Mouse (Mus musculus) midbrain, embryonic 16.5 days (tissue): Measurements from ENCODE around the gene 1500009L16Rik. TPM values are rescaled to one million over a fixed set of nuclear protein-coding genes. Genes with fewer than 3 reads are reported as not detected.

Source experiments
- ATAC-seq: fragments of 200-750 bp; cut with Nextera tagmentation; 2 replicates; pipeline ENCODE4 v1.8.0; 2017; ENCODE audit warnings: moderate TSS enrichment
- H3K27ac ChIP-seq: fragments of 300-500 bp; sonication (generic); 2 replicates; pipeline ENCODE4 v1.5.1; 2014; ENCODE audit warnings: mild to moderate bottlenecking, low read length, mixed read lengths
- H3K27me3 ChIP-seq: fragments of 300-500 bp; sonication (generic); 2 replicates; pipeline ENCODE4 v1.6.1; 2014; ENCODE audit warnings: low read depth, low read length, mixed read lengths; ENCODE audit not compliant: control insufficient read depth, insufficient read depth
- H3K36me3 ChIP-seq: fragments of 300-500 bp; sonication (generic); 2 replicates; pipeline ENCODE4 v1.6.1; 2014; ENCODE audit warnings: mild to moderate bottlenecking, low read length, moderate library complexity, mixed read lengths; ENCODE audit not compliant: control insufficient read depth, insufficient read depth
- H3K4me1 ChIP-seq: fragments of 300-500 bp; sonication (generic); 2 replicates; pipeline ENCODE4 v1.6.1; 2014; ENCODE audit warnings: mild to moderate bottlenecking, low read length, mixed read lengths; ENCODE audit not compliant: control insufficient read depth, insufficient read depth
- H3K4me2 ChIP-seq: fragments of 300-500 bp; sonication (generic); 2 replicates; pipeline ENCODE4 v1.6.1; 2014; ENCODE audit warnings: mild to moderate bottlenecking, low read length, mixed read lengths
- H3K4me3 ChIP-seq: fragments of 300-500 bp; sonication (generic); 2 replicates; pipeline ENCODE4 v1.5.1; 2014; ENCODE audit warnings: low read depth, mild to moderate bottlenecking, low read length, moderate library complexity, mixed read lengths
- H3K9ac ChIP-seq: fragments of 300-500 bp; sonication (generic); 2 replicates; pipeline ENCODE4 v1.6.1; 2014; ENCODE audit warnings: low read depth, low read length, mixed read lengths
- H3K9me3 ChIP-seq: fragments of 300-500 bp; sonication (generic); replicated peaks from 2 replicates; pipeline ENCODE4 v1.6.1; 2014; ENCODE audit warnings: mild to moderate bottlenecking, low read length, mixed read lengths; ENCODE audit not compliant: control insufficient read depth, poor library complexity, severe bottlenecking
- WGBS: fragments of 180-500 bp; shearing (Covaris S2); extraction: QIAGEN DNeasy Blood & Tissue Kit; methylation state at CpG from one replicate; pipeline ENCODE4 v1.1.7; 2014; 5-methylcytosine and 5-hydroxymethylcytosine counted together
- polyA plus RNA-seq: library from polyadenylated mRNA; unstranded; fragments of >200 nt; fragmentation: Nextera tagmentation; extraction: Ambion mirVana; gene quantifications from 2 replicates; pipeline ENCODE4 v1.2.1, GENCODE M21; 2015

Gene 1500009L16Rik
- polyA plus RNA-seq, 1 experiment from 2014 or later, result 102 TPM

- 1% methylated on average over 13 of the region's 23 CpGs for whole genome bisulfite sequencing
- H3K9ac ChIP-seq, result peak overlapping the region; percentile 74
- ATAC-seq, result peak; percentile 75
- H3K36me3 ChIP-seq, result no peaks in the 10 kb centered on the region
- H3K4me3 ChIP-seq, result peak overlapping the region; percentile 72
- no peaks in the 10 kb centered on the region for H3K9me3 ChIP-seq
- H3K27ac ChIP-seq, result no peak overlapping the region
- H3K27me3 ChIP-seq, result no peaks in the 10 kb centered on the region
- peaks cover 5% of the 10 kb centered on the region for H3K4me1 ChIP-seq
- H3K4me2 ChIP-seq, result peak overlapping the region; percentile 67
These were observed 390 bp downstream of the 1500009L16Rik start for GRCm38 (mm10) chr10:83723055-83723454.

DNA sequence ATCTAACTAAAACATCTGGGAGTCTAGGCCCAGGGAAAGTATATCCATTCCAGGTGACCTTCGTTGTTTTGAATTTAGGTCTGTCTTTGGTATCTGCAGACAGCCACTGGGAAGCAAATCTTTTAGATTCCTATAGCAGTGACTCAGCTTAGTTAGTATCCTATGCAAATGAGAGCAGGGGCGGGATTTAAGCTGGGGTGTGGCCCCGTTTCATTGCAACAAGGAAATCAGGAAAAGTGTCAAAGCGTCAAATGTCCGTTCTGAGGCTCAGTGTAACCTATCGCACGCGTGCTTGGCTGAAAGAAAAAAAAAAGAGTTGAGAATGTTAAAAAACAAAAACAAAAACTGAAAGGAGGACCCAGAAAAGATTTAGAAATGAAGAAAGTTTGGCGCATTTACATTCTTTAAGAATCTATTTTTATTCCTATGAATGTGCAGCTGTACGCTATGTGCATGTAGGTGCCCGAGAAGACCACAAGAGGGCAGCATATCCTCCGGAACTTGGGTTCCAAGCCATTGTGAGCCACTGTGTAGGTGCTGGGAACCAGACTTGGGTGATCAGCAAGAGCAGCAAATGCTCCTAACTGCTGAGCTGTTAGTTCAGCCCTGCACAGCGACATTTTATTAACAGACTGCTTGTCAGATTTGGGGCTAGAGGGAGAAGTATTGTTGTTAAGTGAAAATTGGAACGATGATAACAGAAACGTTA lies 1.8 kb downstream of the 1500009L16Rik start:
- WGBS, result 85% methylated on average over 15 of the region's 15 CpGs
- Histone ChIP-seq H3K4me1 (peaks cover 5% of the 10 kb centered on the region), H3K27me3 (no peaks in the 10 kb centered on the region), H3K4me2 (no peak overlapping the region), H3K36me3 (no peaks in the 10 kb centered on the region), H3K27ac (no peak overlapping the region), H3K9ac (no peak overlapping the region), H3K4me3 (no peak overlapping the region), H3K9me3 (no peaks in the 10 kb centered on the region)
- ATAC-seq, result no peak

DNA sequence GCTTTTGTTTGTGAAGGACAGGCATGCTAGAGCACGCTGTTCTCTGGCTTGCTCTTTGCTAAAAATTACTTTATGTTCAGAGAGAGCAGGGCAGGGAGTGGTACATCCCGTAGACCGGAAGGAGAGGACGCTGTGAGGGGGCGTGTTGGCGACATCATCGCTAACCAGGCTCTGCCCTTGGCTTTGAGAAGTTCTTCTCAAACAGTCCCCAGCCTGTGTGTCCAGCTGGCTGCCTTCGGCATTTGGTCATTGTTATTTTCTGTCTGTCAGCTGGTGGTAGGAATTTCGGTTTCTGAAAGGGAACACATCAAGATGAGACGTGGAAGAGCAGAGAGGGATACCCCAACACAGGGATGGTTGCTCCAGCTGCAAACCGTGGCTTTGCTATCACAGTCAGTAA lies 3.5 kb downstream of the 1500009L16Rik start:
- no peak for ATAC-seq
- no peaks in the 10 kb centered on the region for H3K36me3 ChIP-seq
- H3K4me1 ChIP-seq, result peaks cover 5% of the 10 kb centered on the region
- H3K4me2 ChIP-seq, result no peak overlapping the region
- H3K27ac ChIP-seq, result no peak overlapping the region
- WGBS, result 72% methylated on average over 11 of the region's 11 CpGs
- no peaks in the 10 kb centered on the region for H3K27me3 ChIP-seq
- H3K4me3 ChIP-seq, result no peak overlapping the region
- H3K9me3 ChIP-seq, result no peaks in the 10 kb centered on the region
- H3K9ac ChIP-seq, result no peak overlapping the region

DNA sequence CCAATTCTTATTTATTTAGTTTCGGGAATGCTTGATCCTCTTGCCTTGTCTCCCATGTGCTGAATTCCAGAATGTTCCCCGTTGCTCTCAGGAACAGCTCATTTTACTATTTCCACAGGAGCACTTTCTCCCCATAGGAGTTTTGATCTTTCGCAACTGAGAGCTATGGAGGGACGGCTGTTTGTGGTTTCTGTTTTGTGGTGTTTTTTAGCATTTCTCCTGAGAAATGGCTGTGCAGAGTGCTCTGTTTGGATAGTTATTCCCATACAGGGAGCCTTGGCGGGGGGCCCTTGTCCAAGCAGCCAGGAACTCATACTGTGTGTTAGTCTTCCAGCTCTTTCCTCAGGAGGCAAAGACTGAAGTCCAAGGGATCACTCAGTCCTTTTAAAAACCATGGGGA lies 5.2 kb downstream of the 1500009L16Rik start:
- no peak overlapping the region for H3K9ac ChIP-seq
- ATAC-seq, result no peak
- no peaks in the 10 kb centered on the region for H3K9me3 ChIP-seq
- H3K4me3 ChIP-seq, result no peak overlapping the region
- WGBS, result 91% methylated on average over 5 of the region's 5 CpGs
- H3K4me2 ChIP-seq, result no peak overlapping the region
- H3K4me1 ChIP-seq, result no peaks in the 10 kb centered on the region
- no peaks in the 10 kb centered on the region for H3K27me3 ChIP-seq
- no peak overlapping the region for H3K27ac ChIP-seq
- no peaks in the 10 kb centered on the region for H3K36me3 ChIP-seq

GRCm38 (mm10) chr10:83728529-83728928 lies 5.9 kb downstream of the 1500009L16Rik start:
- H3K4me1 ChIP-seq, result no peaks in the 10 kb centered on the region

GRCm38 (mm10) chr10:83729076-83729475 lies 6.4 kb downstream of the 1500009L16Rik start:
- WGBS, result 78% methylated on average over 3 of the region's 3 CpGs
- Histone ChIP-seq H3K9me3 (no peaks in the 10 kb centered on the region), H3K36me3 (no peaks in the 10 kb centered on the region), H3K9ac (no peak overlapping the region), H3K4me3 (no peak overlapping the region), H3K4me2 (no peak overlapping the region), H3K4me1 (no peaks in the 10 kb centered on the region), H3K27ac (no peak overlapping the region), H3K27me3 (no peaks in the 10 kb centered on the region)
- ATAC-seq, result no peak

More at GRCm38 (mm10) chr10:83728529-83728928, 5.9 kb downstream of the 1500009L16Rik start:
- Histone ChIP-seq H3K4me3 (no peak overlapping the region), H3K36me3 (no peaks in the 10 kb centered on the region), H3K27me3 (no peaks in the 10 kb centered on the region), H3K9ac (no peak overlapping the region), H3K27ac (no peak overlapping the region), H3K9me3 (no peaks in the 10 kb centered on the region), H3K4me2 (no peak overlapping the region)
- 83% methylated on average over 6 of the region's 6 CpGs for WGBS
- ATAC-seq, result 0 out of 2 replicates have a peak, but pooled peaks have one; percentile 14

GRCm38 (mm10) chr10:83729492-83729891 lies 6.8 kb downstream of the 1500009L16Rik start:
- H3K9me3 ChIP-seq, result no peaks in the 10 kb centered on the region

DNA sequence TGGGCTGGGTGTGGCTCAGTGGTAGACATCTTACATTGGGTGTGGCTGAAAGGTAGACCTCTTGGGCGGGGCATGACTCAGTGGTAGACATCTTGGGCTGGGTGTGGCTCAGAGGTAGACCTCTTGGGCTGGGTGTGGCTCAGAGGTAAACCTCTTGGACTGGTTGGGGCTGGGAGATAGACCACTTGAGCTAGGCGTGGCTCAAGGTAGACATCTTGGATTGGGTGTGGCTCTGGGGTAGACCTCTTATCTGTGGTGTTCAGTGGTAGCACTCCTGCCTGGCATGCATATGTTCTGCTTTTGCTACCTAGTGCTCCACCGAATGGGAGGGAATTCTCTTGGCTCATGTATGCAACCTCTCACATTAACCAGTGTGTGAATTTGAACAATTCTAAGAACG lies 11.1 kb downstream of the 1500009L16Rik start:
- no peak for ATAC-seq
- Histone ChIP-seq H3K4me3 (no peak overlapping the region), H3K27ac (no peak overlapping the region), H3K36me3 (no peaks in the 10 kb centered on the region), H3K27me3 (no peaks in the 10 kb centered on the region), H3K9ac (no peak overlapping the region), H3K4me1 (no peaks in the 10 kb centered on the region), H3K4me2 (no peak overlapping the region), H3K9me3 (no peaks in the 10 kb centered on the region)
- 90% methylated on average over 4 of the region's 4 CpGs for WGBS

More at GRCm38 (mm10) chr10:83729492-83729891, 6.8 kb downstream of the 1500009L16Rik start:
- H3K9ac ChIP-seq, result no peak overlapping the region
- ATAC-seq, result peak; percentile 72; the same call in 1 of the 2 replicates
- no peak overlapping the region for H3K4me3 ChIP-seq
- H3K27me3 ChIP-seq, result no peaks in the 10 kb centered on the region
- no peak overlapping the region for H3K27ac ChIP-seq
- no peaks in the 10 kb centered on the region for H3K36me3 ChIP-seq
- WGBS, result 30% methylated on average over 7 of the region's 7 CpGs
- no peaks in the 10 kb centered on the region for H3K4me1 ChIP-seq
- no peak overlapping the region for H3K4me2 ChIP-seq

DNA sequence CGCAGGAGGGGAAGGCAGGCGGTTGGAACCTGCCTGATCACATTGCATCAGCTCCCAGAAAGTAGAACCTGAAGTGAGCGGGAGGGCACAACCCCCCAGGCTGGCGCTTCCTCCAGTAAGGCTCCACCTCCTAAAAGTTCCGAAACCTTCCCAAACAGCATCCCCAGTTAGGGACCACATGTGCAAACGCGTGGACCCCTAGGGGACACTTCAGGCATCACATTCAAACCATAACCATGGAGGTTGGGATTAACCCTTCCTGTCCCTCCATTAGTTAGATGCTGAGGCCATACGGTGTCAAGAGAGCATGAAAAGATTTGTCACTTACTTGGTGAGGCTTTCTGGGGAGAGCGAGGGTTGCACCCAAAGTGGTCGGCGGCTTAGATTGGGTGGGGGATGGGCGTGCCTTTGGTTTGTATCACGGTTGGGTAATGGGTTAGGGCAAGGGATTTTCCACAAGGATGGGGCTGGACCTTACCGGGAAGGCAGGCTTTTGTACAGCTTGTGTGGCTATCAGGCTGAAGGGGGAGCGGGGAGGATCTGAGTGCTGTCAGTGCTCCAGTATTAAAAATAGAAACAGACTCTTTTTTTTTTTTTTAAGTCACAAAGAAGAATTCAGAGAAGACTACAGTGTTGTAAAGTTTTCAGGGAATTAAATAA lies 16.5 kb downstream of the 1500009L16Rik start:
- no peaks in the 10 kb centered on the region for H3K27me3 ChIP-seq
- no peak overlapping the region for H3K4me2 ChIP-seq
- no peaks in the 10 kb centered on the region; the same call in 1 of the 2 replicates for H3K9me3 ChIP-seq
- no peak overlapping the region for H3K9ac ChIP-seq
- ATAC-seq, result no peak
- no peak overlapping the region for H3K27ac ChIP-seq
- 84% methylated on average over 15 of the region's 15 CpGs for WGBS
- H3K4me1 ChIP-seq, result no peaks in the 10 kb centered on the region
- H3K4me3 ChIP-seq, result no peak overlapping the region
- H3K36me3 ChIP-seq, result no peaks in the 10 kb centered on the region; the same call in 1 of the 2 replicates
